Mouse (Mus musculus): ENCODE measurements at regions not wholly inside any gene's neighbourhood (a gene's known extent, or its start where the extent isn't known, plus 50 kb on each side); places are given as distances from the start of the nearest gene placed in this dataset.

- Histone ChIP-seq H3K79me2 (ENCODE audit: control insufficient read depth, insufficient read depth) (no peaks in the 10 kb centered on the region), H3K36me3 (ENCODE audit: control insufficient read depth, insufficient read depth) (no peaks in the 10 kb centered on the region), H3K4me3 (ENCODE audit: insufficient read depth, poor library complexity, severe bottlenecking) (no peak overlapping the region), H3K27me3 (ENCODE audit: control insufficient read depth, insufficient read depth, insufficient read length) (no peaks in the 10 kb centered on the region), H3ac (ENCODE audit: control insufficient read depth, insufficient read length, low read depth) (no peak overlapping the region), H3K79me3 (ENCODE audit: low read depth) (no peaks in the 10 kb centered on the region)
- TF ChIP-seq CTCF (IDR thresholded peaks at IDR 0.05; ENCODE audit: control insufficient read depth, insufficient read depth, insufficient read length): no peak
- TF ChIP-seq CEBPB (IDR thresholded peaks at IDR 0.05; ENCODE audit: low read depth): no peak
- TF ChIP-seq FOSL1 (IDR thresholded peaks at IDR 0.05; ENCODE audit: insufficient read depth, low read length, poor library complexity, severe bottlenecking): no peak
- TF ChIP-seq MAX (IDR thresholded peaks at IDR 0.05): no peak
- no peak for TF ChIP-seq MYOD1 (IDR thresholded peaks at IDR 0.05; ENCODE audit: control insufficient read depth, insufficient read length, low read depth)
Observed at GRCm38 (mm10) chr6:141129596-141129995, 119.5 kb upstream of the Pde3a start.

GRCm38 (mm10) chr6:141134176-141134575, 114.9 kb upstream of the Pde3a start:
- H3K79me3 ChIP-seq (ENCODE audit: low read depth): no peaks in the 10 kb centered on the region
- no peaks in the 10 kb centered on the region for H3K79me2 ChIP-seq (ENCODE audit: control insufficient read depth, insufficient read depth)
- H3ac ChIP-seq (ENCODE audit: control insufficient read depth, insufficient read length, low read depth): no peak overlapping the region
- no peak overlapping the region for H3K4me3 ChIP-seq (ENCODE audit: insufficient read depth, poor library complexity, severe bottlenecking)
- no peaks in the 10 kb centered on the region for H3K36me3 ChIP-seq (ENCODE audit: control insufficient read depth, insufficient read depth)
- no peak for TF ChIP-seq MAX (IDR thresholded peaks at IDR 0.05)
- no peak for TF ChIP-seq CTCF (IDR thresholded peaks at IDR 0.05; ENCODE audit: control insufficient read depth, insufficient read depth, insufficient read length)
- TF ChIP-seq FOSL1 (IDR thresholded peaks at IDR 0.05; ENCODE audit: insufficient read depth, low read length, poor library complexity, severe bottlenecking): no peak
- TF ChIP-seq USF1 (IDR thresholded peaks at IDR 0.05; ENCODE audit: low read depth): no peak
- TF ChIP-seq CEBPB (IDR thresholded peaks at IDR 0.05; ENCODE audit: low read depth): no peak
- H3K27me3 ChIP-seq (ENCODE audit: control insufficient read depth, insufficient read depth, insufficient read length): no peaks in the 10 kb centered on the region

GRCm38 (mm10) chr6:141136664-141137375, 112.2 kb upstream of the Pde3a start:
- Histone ChIP-seq H3K27me3 (ENCODE audit: control insufficient read depth, insufficient read depth, insufficient read length) (no peaks in the 10 kb centered on the region), H3K79me2 (ENCODE audit: control insufficient read depth, insufficient read depth) (no peaks in the 10 kb centered on the region), H3K36me3 (ENCODE audit: control insufficient read depth, insufficient read depth) (no peaks in the 10 kb centered on the region), H3K79me3 (ENCODE audit: low read depth) (no peaks in the 10 kb centered on the region), H3K4me3 (ENCODE audit: insufficient read depth, poor library complexity, severe bottlenecking) (no peak overlapping the region), H3ac (ENCODE audit: control insufficient read depth, insufficient read length, low read depth) (no peak overlapping the region)
- no peak for TF ChIP-seq MAX (IDR thresholded peaks at IDR 0.05)
- TF ChIP-seq MYOG (IDR thresholded peaks at IDR 0.05; ENCODE audit: control insufficient read depth, extremely low read depth, insufficient read length): no peak
- no peak for TF ChIP-seq USF1 (IDR thresholded peaks at IDR 0.05; ENCODE audit: low read depth)

GRCm38 (mm10) chr6:141141016-141141415, 108.1 kb upstream of the Pde3a start:
- no peaks in the 10 kb centered on the region for H3K79me2 ChIP-seq (ENCODE audit: control insufficient read depth, insufficient read depth)
- no peaks in the 10 kb centered on the region for H3K79me3 ChIP-seq (ENCODE audit: low read depth)
- H3K36me3 ChIP-seq (ENCODE audit: control insufficient read depth, insufficient read depth): no peaks in the 10 kb centered on the region
- H3K4me3 ChIP-seq (ENCODE audit: insufficient read depth, poor library complexity, severe bottlenecking): no peak overlapping the region
- TF ChIP-seq USF1 (IDR thresholded peaks at IDR 0.05; ENCODE audit: low read depth) (no peak), CTCF (IDR thresholded peaks at IDR 0.05; ENCODE audit: control insufficient read depth, insufficient read depth, insufficient read length) (no peak), CEBPB (IDR thresholded peaks at IDR 0.05; ENCODE audit: low read depth) (no peak), MYOG (IDR thresholded peaks at IDR 0.05; ENCODE audit: control insufficient read depth, extremely low read depth, insufficient read length) (no peak), FOSL1 (IDR thresholded peaks at IDR 0.05; ENCODE audit: insufficient read depth, low read length, poor library complexity, severe bottlenecking) (no peak), MYOD1 (IDR thresholded peaks at IDR 0.05; ENCODE audit: control insufficient read depth, insufficient read length, low read depth) (no peak), MAX (IDR thresholded peaks at IDR 0.05) (no peak)
- H3ac ChIP-seq (ENCODE audit: control insufficient read depth, insufficient read length, low read depth): no peak overlapping the region
- H3K27me3 ChIP-seq (ENCODE audit: control insufficient read depth, insufficient read depth, insufficient read length): no peaks in the 10 kb centered on the region

GRCm38 (mm10) chr6:141148417-141149169, 100.5 kb upstream of the Pde3a start:
- no peaks in the 10 kb centered on the region for H3K79me3 ChIP-seq (ENCODE audit: low read depth)
- no peak overlapping the region for H3ac ChIP-seq (ENCODE audit: control insufficient read depth, insufficient read length, low read depth)
- no peak overlapping the region for H3K4me3 ChIP-seq (ENCODE audit: insufficient read depth, poor library complexity, severe bottlenecking)
- no peaks in the 10 kb centered on the region for H3K27me3 ChIP-seq (ENCODE audit: control insufficient read depth, insufficient read depth, insufficient read length)
- H3K79me2 ChIP-seq (ENCODE audit: control insufficient read depth, insufficient read depth): no peaks in the 10 kb centered on the region
- no peaks in the 10 kb centered on the region for H3K36me3 ChIP-seq (ENCODE audit: control insufficient read depth, insufficient read depth)
- TF ChIP-seq MYOD1 (IDR thresholded peaks at IDR 0.05; ENCODE audit: control insufficient read depth, insufficient read length, low read depth) (no peak), MAX (IDR thresholded peaks at IDR 0.05) (no peak), FOSL1 (IDR thresholded peaks at IDR 0.05; ENCODE audit: insufficient read depth, low read length, poor library complexity, severe bottlenecking) (no peak), CTCF (IDR thresholded peaks at IDR 0.05; ENCODE audit: control insufficient read depth, insufficient read depth, insufficient read length) (no peak), USF1 (IDR thresholded peaks at IDR 0.05; ENCODE audit: low read depth) (no peak), CEBPB (IDR thresholded peaks at IDR 0.05; ENCODE audit: low read depth) (no peak), MYOG (IDR thresholded peaks at IDR 0.05; ENCODE audit: control insufficient read depth, extremely low read depth, insufficient read length) (no peak)

All from C2C12 (cell line).